Mouse (Mus musculus) olfactory bulb, adult 2 months (tissue): ENCODE data around the gene Myo3b.

Experiments
- CTCF ChIP-seq: fragments of 200-500 bp; IDR thresholded peaks from 2 replicates; pipeline ENCODE4 v1.5.1; 2012; ENCODE audit warnings: low read depth, mild to moderate bottlenecking, low read length, moderate library complexity; ENCODE audit not compliant: insufficient read depth
- POLR2A ChIP-seq: fragments of 200-500 bp; IDR thresholded peaks from 2 replicates; pipeline ENCODE4 v1.6.1; 2012; ENCODE audit warnings: mild to moderate bottlenecking, low read depth, low read length, moderate library complexity; ENCODE audit not compliant: insufficient read depth

DNA sequence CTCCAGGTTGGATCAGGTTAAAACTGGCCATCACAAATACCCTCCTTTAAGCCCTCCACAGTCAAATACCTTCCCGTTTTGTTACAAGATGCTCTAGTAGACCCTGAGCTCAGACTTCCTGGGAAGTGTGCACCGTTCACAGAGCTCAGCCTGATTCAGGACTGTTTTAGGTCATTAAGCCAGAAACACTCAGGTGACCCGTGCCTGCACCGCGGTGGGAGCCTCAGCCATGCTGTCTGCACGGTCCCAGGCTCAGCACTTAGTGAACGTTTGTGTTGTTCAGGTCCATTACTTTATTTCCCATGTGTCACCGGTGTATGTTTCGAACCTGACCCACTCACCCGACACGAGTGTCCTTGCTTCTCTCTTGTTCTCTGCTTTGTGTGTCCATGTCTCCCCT lies 288.7 kb downstream of the Myo3b start:
- TF ChIP-seq CTCF (no peak), POLR2A (no peak)
